8 mouse cellular contexts compared by ENCODE assay signal in the genomic region with DNA sequence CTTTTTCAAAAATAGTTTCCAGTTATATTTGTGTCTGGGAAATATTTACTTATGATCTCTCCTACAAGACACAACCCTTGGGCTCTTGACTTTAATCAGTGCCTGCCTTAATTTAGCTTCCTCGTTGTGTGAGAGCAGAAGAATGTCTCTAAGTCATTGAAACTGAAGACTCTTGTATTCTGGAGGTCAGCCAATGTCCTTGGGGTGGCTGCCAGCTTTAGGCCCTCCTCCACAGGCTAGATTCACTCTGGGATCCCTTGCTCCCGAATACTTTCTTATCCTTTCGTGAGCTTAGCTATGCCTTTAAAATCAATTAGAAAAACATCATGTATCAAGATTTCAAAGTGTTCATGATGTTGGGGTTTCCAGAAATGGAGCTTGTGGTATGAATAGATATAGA.
DNase-seq lines count a peak whose midpoint lies in the region; ATAC-seq and TF ChIP-seq lines count a peak whose summit lies in the region.
"Had no signal": no experiment of that assay in that cellular context is flagged by ENCODE, and none has a peak within 500 bp of the region (broad histone marks: within the 10 kb centered on the region; RNA-seq: fewer than 3 reads in every experiment).

No protein-coding gene starts in this region.

- no peak overlapping the region for H3K27ac ChIP-seq in midbrain, postnatal 0 days (ENCODE audit: low read depth, low read length)
- H3K27ac ChIP-seq in midbrain, embryonic 14.5 days (replicated peaks; ENCODE audit: low read depth, low read length): no peak overlapping the region

- no peaks in the 10 kb centered on the region for H3K27me3 ChIP-seq in midbrain, postnatal 0 days (ENCODE audit: insufficient read depth, low read length)
- no peaks in the 10 kb centered on the region for H3K27me3 ChIP-seq in midbrain, embryonic 14.5 days (ENCODE audit: control insufficient read depth, insufficient read depth, low read length)

- no peak for TF ChIP-seq CTCF in midbrain, postnatal 0 days (IDR thresholded peaks at IDR 0.05)

- H3K4me3 ChIP-seq in midbrain, postnatal 0 days (ENCODE audit: low read depth, low read length): no peak overlapping the region
- no peak overlapping the region for H3K4me3 ChIP-seq in midbrain, embryonic 14.5 days (replicated peaks; ENCODE audit: low read depth, low read length)

- no peak overlapping the region for H3K9ac ChIP-seq in midbrain, postnatal 0 days (replicated peaks; ENCODE audit: low read length, poor library complexity, severe bottlenecking)
- no peak overlapping the region for H3K9ac ChIP-seq in midbrain, embryonic 14.5 days (replicated peaks; ENCODE audit: low read length)

- H3K36me3 ChIP-seq in midbrain, postnatal 0 days (ENCODE audit: insufficient read depth, low read length): no peaks in the 10 kb centered on the region
- H3K36me3 ChIP-seq in midbrain, embryonic 14.5 days (ENCODE audit: control insufficient read depth, insufficient read depth, low read length): no peaks in the 10 kb centered on the region

- H3K4me2 ChIP-seq in midbrain, postnatal 0 days (ENCODE audit: low read depth, low read length, poor library complexity, severe bottlenecking): no peak overlapping the region
- no peak overlapping the region for H3K4me2 ChIP-seq in midbrain, embryonic 14.5 days (ENCODE audit: low read length)

- no peak for ATAC-seq in midbrain, postnatal 0 days (ENCODE audit: low FRiP score)
- ATAC-seq in midbrain, embryonic 14.5 days (ENCODE audit: low FRiP score, low TSS enrichment): no peak

- WGBS in midbrain, postnatal 0 days: 54% methylated on average over 3 of the region's 3 CpGs
- 81% methylated on average over 3 of the region's 3 CpGs for WGBS in midbrain, embryonic 14.5 days

- DNase-seq in midbrain, postnatal 0 days (ENCODE audit: low spot score): peak; percentile 9
- no peak for DNase-seq in midbrain, embryonic 14.5 days
- DNase-seq in gastrocnemius, postnatal 10 days: peak; percentile 49
- peak; percentile 54 for DNase-seq in kidney, postnatal 10 days
- DNase-seq in ovary, postnatal 36 days (ENCODE audit: low spot score): peak; percentile 78
- DNase-seq in Muller cell, postnatal 12 days (ENCODE audit: inconsistent ontology term): no peak
- DNase-seq in thymus, postnatal 36 days: no peak
- DNase-seq: thymus, postnatal 25 days had no signal

- no peaks in the 10 kb centered on the region for H3K4me1 ChIP-seq in midbrain, postnatal 0 days (ENCODE audit: insufficient read depth, low read length)
- no peaks in the 10 kb centered on the region for H3K4me1 ChIP-seq in midbrain, embryonic 14.5 days (ENCODE audit: control insufficient read depth, insufficient read depth, low read length)

- no peaks in the 10 kb centered on the region for H3K9me3 ChIP-seq in midbrain, postnatal 0 days (ENCODE audit: low read length)
- no peaks in the 10 kb centered on the region for H3K9me3 ChIP-seq in midbrain, embryonic 14.5 days (ENCODE audit: control insufficient read depth, low read length)

Comparison
In these comparisons a context has a peak if more than half of its experiments do, and no peak if none do; other contexts are left out.
1. DNase-seq: peak in midbrain, postnatal 0 days (single experiment), gastrocnemius, postnatal 10 days (single experiment), kidney, postnatal 10 days (single experiment) and ovary, postnatal 36 days (single experiment); none in midbrain, embryonic 14.5 days (single experiment), Muller cell, postnatal 12 days (single experiment) and thymus, postnatal 36 days (0 of 2).